Mouse (Mus musculus) thymus, postnatal 25 days (tissue): Measurements from ENCODE around the gene Afm.

Experiments used
- DNase-seq: peaks from one replicate; pipeline ENCODE4 v3.0.0; 2022

The Afm gene

GRCm38 (mm10) chr5:90560743-90561142, 42.0 kb downstream of the Afm start, which contains the start of gene 5830473C10Rik:
Gene 5830473C10Rik, plus strand, starts transcription at chr5:90561107.
- DNase-seq, result no peak

GRCm38 (mm10) chr5:90561721-90562275, 43.1 kb downstream of the Afm start:
- DNase-seq, result no peak

DNA sequence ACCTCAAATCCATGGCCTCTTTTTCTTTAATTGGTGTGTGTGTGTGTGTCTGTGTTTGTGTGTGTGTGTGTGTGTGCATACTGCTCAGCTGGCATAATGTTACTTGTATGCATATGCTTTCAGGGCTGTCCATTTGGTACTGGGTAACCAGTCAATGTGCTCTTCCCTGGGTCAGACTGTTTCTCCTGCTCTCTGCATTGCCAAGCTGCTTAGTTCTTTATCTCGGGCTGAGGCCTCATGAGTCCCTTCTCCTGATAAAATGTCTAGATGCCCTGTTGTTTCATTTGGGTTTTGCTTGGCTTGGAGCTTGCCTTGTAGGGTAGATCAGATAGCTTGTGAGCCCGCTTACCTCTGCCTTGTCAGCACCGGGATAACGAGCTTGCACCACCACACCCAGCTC, 44.1 kb downstream of the Afm start:
- no peak for DNase-seq

DNA sequence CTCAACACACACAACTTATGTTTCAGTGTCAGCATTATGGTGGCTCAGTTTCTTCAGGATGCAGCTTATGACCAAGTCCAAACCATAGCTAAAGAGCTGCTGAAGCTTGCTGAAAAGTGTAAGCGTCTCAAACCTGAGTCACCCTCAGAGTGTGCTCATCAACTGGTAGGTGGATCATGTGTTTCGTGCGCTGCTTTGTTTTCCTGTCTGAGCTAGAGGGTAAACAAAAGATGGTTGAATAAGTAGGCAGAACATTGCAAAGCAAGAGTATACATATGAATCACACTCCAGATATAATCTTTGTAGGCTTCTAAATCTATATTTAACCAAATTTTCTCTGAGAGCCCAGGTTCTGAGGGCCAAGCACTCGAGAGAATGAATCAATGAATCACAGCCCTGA, 45.4 kb downstream of the Afm start:
- DNase-seq, result no peak

DNA sequence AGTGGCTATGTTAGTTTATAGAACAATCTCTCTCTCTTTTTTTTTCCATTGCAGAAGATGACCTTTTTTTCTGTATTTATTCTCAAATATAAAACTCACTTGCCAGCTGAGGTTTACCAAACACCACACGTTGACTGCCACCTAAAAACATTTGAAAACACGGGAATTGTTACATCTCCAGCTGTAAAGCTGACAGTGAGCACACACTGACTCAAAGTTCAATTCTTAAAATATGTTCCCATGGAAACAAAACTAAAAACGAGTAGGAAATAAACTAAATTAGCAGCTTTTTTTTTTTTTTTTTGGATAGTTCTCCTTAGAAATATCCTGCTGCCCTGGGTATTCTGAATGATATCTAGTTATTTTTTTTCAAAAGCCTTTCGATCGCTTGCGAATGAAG, 46.5 kb downstream of the Afm start:
- DNase-seq, result no peak

GRCm38 (mm10) chr5:90567788-90568187, 49.1 kb downstream of the Afm start:
- no peak for DNase-seq

GRCm38 (mm10) chr5:90568338-90568737, 49.6 kb downstream of the Afm start:
- no peak for DNase-seq

- DNase-seq, result no peak
Observed at GRCm38 (mm10) chr5:90571216-90571615, 52.5 kb downstream of the Afm start.

DNA sequence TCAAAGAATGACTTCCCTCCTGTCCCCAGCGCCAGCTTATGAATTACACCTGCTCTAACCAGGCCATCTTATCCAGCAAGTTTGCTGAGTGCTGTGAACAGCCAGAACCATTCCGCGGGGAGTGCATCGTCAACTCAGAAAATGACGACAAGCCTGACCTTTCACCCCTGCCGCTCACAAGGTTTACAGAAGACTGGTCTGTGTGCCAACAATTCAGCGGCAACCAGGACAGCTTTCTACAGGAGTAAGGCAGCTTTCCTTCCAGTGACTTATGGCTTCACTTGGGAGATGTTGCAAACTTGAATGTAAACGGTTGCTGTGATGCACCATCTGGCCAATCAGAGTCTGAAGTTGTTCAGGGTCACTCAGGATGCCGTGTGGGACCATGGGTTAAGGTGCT, 59.0 kb downstream of the Afm start:
- no peak for DNase-seq

DNA sequence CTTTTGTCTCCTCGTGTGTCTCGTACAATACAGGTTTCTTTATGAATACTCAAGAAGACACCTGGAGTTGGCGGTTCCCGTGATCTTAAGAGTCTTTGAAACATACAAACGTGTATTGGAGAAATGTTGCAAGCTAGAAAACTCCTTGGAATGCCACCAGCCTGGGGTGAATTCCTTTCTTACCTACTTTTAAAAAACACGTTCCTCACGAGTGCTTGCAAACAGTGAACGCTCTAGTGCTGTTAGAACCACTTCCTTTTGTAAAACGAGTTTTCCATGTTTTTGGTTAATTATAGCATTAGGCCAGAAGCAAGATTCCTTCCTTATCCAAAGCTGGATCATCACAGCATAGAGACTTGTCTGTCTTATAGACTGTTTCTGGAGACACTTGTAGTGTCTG, 60.8 kb downstream of the Afm start:
- DNase-seq, result no peak

- no peak for DNase-seq
Observed at GRCm38 (mm10) chr5:90582179-90582578, 63.4 kb downstream of the Afm start.

DNA sequence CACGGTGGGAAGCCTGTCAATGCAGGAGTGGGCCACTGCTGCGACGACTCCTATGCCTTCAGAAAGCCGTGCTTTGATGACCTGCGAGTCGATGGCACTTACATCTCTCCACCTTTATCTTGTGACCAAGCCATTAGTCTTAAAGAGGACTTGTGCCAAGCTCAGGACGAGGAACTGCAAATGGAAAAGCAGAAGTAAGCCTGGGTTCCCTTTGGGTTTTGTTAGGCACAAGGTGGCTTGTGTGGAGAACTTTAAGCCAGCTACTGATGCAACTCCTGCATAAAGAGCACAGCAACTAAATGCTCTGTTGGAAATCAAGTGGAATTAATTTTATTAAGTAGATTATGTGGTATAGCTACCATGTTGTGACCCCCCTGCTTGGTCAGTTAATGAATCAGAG, 66.1 kb downstream of the Afm start:
- no peak for DNase-seq

- DNase-seq, result no peak
Observed at GRCm38 (mm10) chr5:90586511-90586910, 67.8 kb downstream of the Afm start.

- DNase-seq, result no peak
Observed at GRCm38 (mm10) chr5:90588104-90588503, 69.4 kb downstream of the Afm start.

DNA sequence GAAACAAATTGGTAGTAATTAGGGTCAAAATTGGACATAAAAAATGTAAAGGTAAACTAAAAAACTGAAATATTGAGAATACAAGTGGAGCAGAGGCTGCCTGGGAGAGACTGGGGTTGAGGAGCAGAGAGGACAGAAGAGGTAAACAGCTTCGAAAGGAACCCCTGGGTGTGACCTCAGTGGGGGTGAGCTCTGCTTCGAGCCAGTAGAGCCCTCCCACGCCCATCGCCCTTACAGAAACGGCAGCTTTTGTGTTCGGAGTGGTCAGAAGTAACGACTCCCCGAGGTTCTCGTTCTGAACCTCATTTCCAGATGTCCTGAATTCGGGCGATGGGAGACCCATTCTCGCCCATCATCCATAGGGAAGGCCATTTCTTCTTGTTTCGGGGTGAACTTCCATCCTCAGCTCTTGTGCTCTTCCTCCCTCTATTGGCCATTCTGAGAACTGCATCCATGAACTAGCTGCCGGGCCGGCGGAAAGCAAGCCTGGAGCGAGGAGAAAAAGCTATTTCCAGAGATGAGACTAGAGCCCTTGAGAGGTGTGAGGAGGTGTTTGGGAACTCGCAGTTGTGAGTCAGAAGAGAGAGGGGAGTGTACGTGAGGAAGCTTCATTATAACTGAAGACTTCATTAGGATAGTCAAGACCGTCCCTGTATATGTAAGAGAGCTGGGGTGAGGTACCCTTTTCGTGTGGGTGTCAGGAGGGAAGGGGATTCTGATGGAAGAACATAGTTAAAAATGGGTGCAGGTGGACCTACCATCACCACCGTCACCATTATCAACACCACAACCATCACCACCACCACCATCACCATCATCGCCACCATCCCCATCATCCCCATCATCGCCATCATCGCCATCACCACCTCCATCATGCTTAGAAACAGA, 70.2 kb downstream of the Afm start:
- DNase-seq, result peak; percentile 41

- DNase-seq, result no peak
Observed at GRCm38 (mm10) chr5:90590676-90591075, 71.9 kb downstream of the Afm start.

DNA sequence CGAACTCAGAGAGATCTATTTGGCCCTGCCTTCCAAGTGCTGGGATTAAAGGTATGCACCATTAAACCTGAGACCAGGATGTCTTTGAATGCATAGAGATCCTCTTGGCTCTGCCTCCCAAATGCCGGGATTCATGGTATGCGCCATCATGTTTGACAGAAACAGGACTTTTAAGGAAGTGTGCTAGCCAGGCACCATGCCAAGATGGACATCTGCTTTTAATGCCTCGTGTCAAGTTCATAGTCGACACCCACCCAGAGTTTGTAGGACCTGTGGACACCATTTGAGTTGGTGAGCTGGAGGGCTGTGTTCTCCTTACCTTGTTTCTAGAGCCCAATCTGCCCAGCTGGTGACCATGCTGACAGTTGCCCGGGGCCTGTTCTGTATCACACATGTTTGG, 73.2 kb downstream of the Afm start:
- DNase-seq, result no peak

- peak; percentile 11 for DNase-seq
Observed at GRCm38 (mm10) chr5:90594945-90595344, 76.2 kb downstream of the Afm start.

- no peak for DNase-seq
Observed at GRCm38 (mm10) chr5:90596155-90596554, 77.4 kb downstream of the Afm start.

DNA sequence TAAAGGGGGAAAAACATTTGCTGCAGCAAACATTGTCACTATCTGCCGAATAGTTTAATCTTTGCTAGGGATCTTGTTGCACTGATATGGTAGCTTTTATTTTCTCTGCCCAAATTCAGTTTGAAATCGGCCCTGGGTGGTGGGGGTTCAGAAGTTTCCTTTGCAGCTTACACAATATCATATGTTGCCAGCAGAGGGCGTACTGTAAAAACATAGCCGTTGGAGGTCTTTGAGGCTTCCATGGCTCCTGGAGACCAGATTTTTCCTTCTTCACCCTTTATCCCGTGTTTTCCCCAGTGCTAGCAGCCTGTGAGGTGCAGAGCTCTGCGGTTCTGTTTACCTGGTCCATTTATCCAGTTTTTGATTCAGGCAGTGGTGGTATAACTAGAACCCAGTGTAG, 82.7 kb downstream of the Afm start:
- DNase-seq, result peak; percentile 11
